Mouse (Mus musculus): ENCODE results near the gene D930048N14Rik. TPM values are rescaled to one million over a fixed set of nuclear protein-coding genes. Genes with fewer than 3 reads are reported as not detected.
"Not testable (repeated sequence)": the region's sequence is repeated elsewhere in the genome, so short reads cannot be mapped to it uniquely, and the experiment has no call there.

Gene D930048N14Rik
- total and polyA plus RNA-seq, 3 experiments = 0.38 to 1.5 (median 0.81) TPM

GRCm38 (mm10) chr11:51632130-51632753 lies 18.5 kb upstream of the D930048N14Rik start:
- H3K36me3 ChIP-seq (replicated peaks in 1 of 2; ENCODE audit: control insufficient read depth in 1 of 2, insufficient read depth in 1 of 2, low read length in 1 of 2) = peaks cover 25 to 65% of the 10 kb centered on the region in 2 experiments
- H3K27me3 ChIP-seq (replicated peaks) = no peaks in the 10 kb centered on the region
- H3K4me2 ChIP-seq (ENCODE audit: insufficient read depth, low read depth, poor library complexity, severe bottlenecking) = no peak overlapping the region
- peaks cover 9% of the 10 kb centered on the region; the same call in 1 of the 2 replicates for H3K79me2 ChIP-seq (replicated peaks; ENCODE audit: control insufficient read depth, extremely low read depth, insufficient read depth, poor library complexity, severe bottlenecking)
- H3K9me3 ChIP-seq (replicated peaks; ENCODE audit: low read length) = no peaks in the 10 kb centered on the region
- in situ Hi-C loops (cut with MboI; ENCODE audit: low pct_ligation_motif_present, low pct_unique_long_range_greater_than_20kb, low sequenced_read_pairs) (no loop called here), dilution Hi-C loops (cut with MboI; ENCODE audit: extremely low pct_ligation_motif_present, extremely low pct_unique_long_range_greater_than_20kb, low sequenced_read_pairs) (no loop called here)
- no peak overlapping the region for H3K9ac ChIP-seq (ENCODE audit: insufficient read depth, low read depth)
- H3K4me1 ChIP-seq (ENCODE audit: control insufficient read depth in 1 of 2, insufficient read depth in 2 of 2) = peaks cover 3 to 41% of the 10 kb centered on the region in 2 experiments; a peak in 2 of 4 replicates
- TF ChIP-seq POLR2AphosphoS2 (IDR thresholded peaks at IDR 0.05; ENCODE audit: low read depth, low read length) (no peak), MAX (IDR thresholded peaks at IDR 0.05; ENCODE audit: low read length) (no peak), IRF4 (IDR thresholded peaks at IDR 0.05; ENCODE audit: low read depth, low read length) (no peak), USF2 (conservative IDR thresholded peaks at IDR 0.05; ENCODE audit: low read depth, low read length) (no peak), ELF1 (IDR thresholded peaks at IDR 0.05; ENCODE audit: low read depth, low read length) (no peak), MXI1 (IDR thresholded peaks at IDR 0.05; ENCODE audit: low read depth, low read length) (no peak), BHLHE40 (IDR thresholded peaks at IDR 0.05; ENCODE audit: low read depth, low read length) (no peak), JUN (IDR thresholded peaks at IDR 0.05; ENCODE audit: insufficient read depth, low read depth, low read length) (no peak), ZKSCAN1 (IDR thresholded peaks at IDR 0.05; ENCODE audit: borderline replicate concordance, low read depth, low read length) (no peak), UBTF (IDR thresholded peaks at IDR 0.05; ENCODE audit: low read depth, low read length) (no peak), NELFE (IDR thresholded peaks at IDR 0.05; ENCODE audit: low read depth, low read length) (no peak), PAX5 (IDR thresholded peaks at IDR 0.05; ENCODE audit: low read length) (no peak), KAT2A (IDR thresholded peaks at IDR 0.05; ENCODE audit: insufficient replicate concordance, low read length) (no peak), POLR2A (IDR thresholded peaks at IDR 0.05; ENCODE audit: low read depth, low read length) (no peak), CHD2 (IDR thresholded peaks at IDR 0.05; ENCODE audit: low read length) (no peak), CTCF (conservative IDR thresholded peaks at IDR 0.05 in 1 of 2, IDR thresholded peaks at IDR 0.05 in 1 of 2; ENCODE audit: low read depth in 2 of 2, low read length in 2 of 2) (no peak), HCFC1 (IDR thresholded peaks at IDR 0.05; ENCODE audit: low read depth, low read length) (no peak), ETS1 (conservative IDR thresholded peaks at IDR 0.05; ENCODE audit: low read depth, low read length) (no peak)
- DNase-seq (ENCODE audit: extremely low read depth) = no peak
- no peak overlapping the region for H3K4me3 ChIP-seq (replicated peaks in 1 of 3; ENCODE audit: low read depth in 2 of 3, low read length in 2 of 3, poor library complexity in 1 of 3)
- H3K27ac ChIP-seq (ENCODE audit: insufficient read depth, low read depth) = no peak overlapping the region

- Histone ChIP-seq H3K36me3 (replicated peaks in 1 of 2; ENCODE audit: control insufficient read depth in 1 of 2, insufficient read depth in 1 of 2, low read length in 1 of 2) (peaks cover 17 to 56% of the 10 kb centered on the region in 2 experiments), H3K4me1 (ENCODE audit: control insufficient read depth in 1 of 2, insufficient read depth in 2 of 2) (peaks cover 3 to 49% of the 10 kb centered on the region in 2 experiments; a peak in 2 of 4 replicates)
- H3K79me2 ChIP-seq (replicated peaks; ENCODE audit: control insufficient read depth, extremely low read depth, insufficient read depth, poor library complexity, severe bottlenecking); H3K9me3 ChIP-seq (replicated peaks; ENCODE audit: low read length); H3K27me3 ChIP-seq (replicated peaks); H3K9ac ChIP-seq (ENCODE audit: insufficient read depth, low read depth); DNase-seq (ENCODE audit: extremely low read depth); dilution Hi-C loops (cut with MboI; ENCODE audit: extremely low pct_ligation_motif_present, extremely low pct_unique_long_range_greater_than_20kb, low sequenced_read_pairs); in situ Hi-C loops (cut with MboI; ENCODE audit: low pct_ligation_motif_present, low pct_unique_long_range_greater_than_20kb, low sequenced_read_pairs); H3K27ac ChIP-seq (ENCODE audit: insufficient read depth, low read depth); H3K4me2 ChIP-seq (ENCODE audit: insufficient read depth, low read depth, poor library complexity, severe bottlenecking); H3K4me3 ChIP-seq (replicated peaks in 1 of 3; ENCODE audit: low read depth in 2 of 3, low read length in 2 of 3, poor library complexity in 1 of 3): not testable (repeated sequence)
Observed at GRCm38 (mm10) chr11:51633200-51633599, 17.6 kb upstream of the D930048N14Rik start.
